Mouse (Mus musculus): ENCODE data around the gene Uap1l1.

DNA sequence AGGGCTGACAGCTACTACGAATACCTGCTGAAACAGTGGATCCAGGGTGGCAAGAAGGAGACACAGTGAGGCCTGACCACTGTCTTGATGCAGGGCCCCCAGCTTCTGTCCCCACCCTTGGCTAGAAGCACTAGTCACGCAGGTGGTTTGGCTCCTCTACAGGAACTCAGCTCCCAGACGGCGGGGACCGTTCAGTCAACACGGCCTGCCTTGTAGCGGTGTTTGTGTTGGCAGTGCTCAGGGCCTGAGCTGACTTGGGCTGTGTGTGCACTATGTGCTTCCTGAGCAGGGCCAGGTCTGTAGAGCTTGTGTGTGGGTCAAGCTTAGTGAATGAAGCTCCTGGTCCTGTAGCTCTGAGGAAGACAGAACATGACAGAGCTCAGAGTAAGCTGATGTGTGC is 17.3 kb downstream of the Uap1l1 start:
- no peak for TF ChIP-seq CTCF (IDR thresholded peaks at IDR 0.05; ENCODE audit: control insufficient read depth, insufficient read depth, insufficient replicate concordance, low read depth, low read length)
- no peak for TF ChIP-seq POLR2A (IDR thresholded peaks at IDR 0.05; ENCODE audit: control insufficient read depth, low read depth, low read length)

Measured in testis, adult 2 months (tissue).